Mouse (Mus musculus) limb, embryonic 10.5 days (tissue): ENCODE results near the gene Gm11127. TPM values are rescaled to one million over a fixed set of nuclear protein-coding genes. Genes with fewer than 3 reads are reported as not detected.
"Not testable (repeated sequence)": the region's sequence is repeated elsewhere in the genome, so short reads cannot be mapped to it uniquely, and the experiment has no call there.

Experiments
- DNase-seq: peaks from one replicate; pipeline ENCODE4 v3.0.0-alpha.2; 2017; ENCODE audit warnings: low spot score
- H3K27ac ChIP-seq: fragments of 300-500 bp; sonication (generic); 2 replicates; pipeline ENCODE4 v1.5.1; 2016; ENCODE audit warnings: mild to moderate bottlenecking
- H3K27me3 ChIP-seq: fragments of 300-500 bp; sonication (generic); 2 replicates; pipeline ENCODE4 v1.6.1; 2016; ENCODE audit warnings: low read depth, mild to moderate bottlenecking; ENCODE audit not compliant: poor library complexity, severe bottlenecking
- H3K36me3 ChIP-seq: fragments of 300-500 bp; sonication (generic); 2 replicates; pipeline ENCODE4 v1.6.1; 2016; ENCODE audit warnings: mild to moderate bottlenecking, moderate library complexity
- H3K4me1 ChIP-seq: fragments of 300-500 bp; sonication (generic); 2 replicates; pipeline ENCODE4 v1.6.1; 2016
- H3K4me3 ChIP-seq: fragments of 300-500 bp; sonication (generic); 2 replicates; pipeline ENCODE4 v1.5.1; 2016; ENCODE audit warnings: mild to moderate bottlenecking, moderate library complexity
- H3K9me3 ChIP-seq: fragments of 300-500 bp; sonication (generic); replicated peaks from 2 replicates; pipeline ENCODE4 v1.6.1; 2016; ENCODE audit warnings: mild to moderate bottlenecking
- WGBS: fragments of 180-500 bp; shearing (Covaris S2); methylation state at CpG from one replicate; pipeline ENCODE4 v1.1.7; 2016; 5-methylcytosine and 5-hydroxymethylcytosine counted together
- polyA plus RNA-seq: library from polyadenylated mRNA; unstranded; fragments of >200 nt; fragmentation: Nextera tagmentation; extraction: Ambion mirVana; gene quantifications from 2 replicates; pipeline ENCODE4 v1.2.1, GENCODE M21; 2016

Gene Gm11127
- not detected in 2 replicates for polyA plus RNA-seq

- H3K9me3 ChIP-seq, H3K4me3 ChIP-seq, H3K27me3 ChIP-seq, H3K4me1 ChIP-seq, DNase-seq, H3K27ac ChIP-seq, H3K36me3 ChIP-seq: not testable (repeated sequence)
- WGBS, result 84% methylated on average over 1 of the region's 1 CpGs
These were observed at the start of gene Gm11127 for GRCm38 (mm10) chr17:36058362-36058761. Gene Gm11127, minus strand, starts transcription at chr17:36058371.

- H3K27me3 ChIP-seq, H3K27ac ChIP-seq, H3K4me3 ChIP-seq, H3K36me3 ChIP-seq, DNase-seq, H3K9me3 ChIP-seq, H3K4me1 ChIP-seq: not testable (repeated sequence)
- WGBS, result 97% methylated on average over 12 of the region's 12 CpGs
These were observed 43.9 kb upstream of the Gm11127 start for GRCm38 (mm10) chr17:36102091-36102490.

- not testable (repeated sequence) for H3K36me3 ChIP-seq, H3K9me3 ChIP-seq, DNase-seq, H3K27me3 ChIP-seq, H3K4me1 ChIP-seq, H3K4me3 ChIP-seq, H3K27ac ChIP-seq
- 77% methylated on average over 2 of the region's 2 CpGs for WGBS
These were observed 41.4 kb upstream of the Gm11127 start for GRCm38 (mm10) chr17:36099603-36100002.

GRCm38 (mm10) chr17:36093936-36094335 is 35.8 kb upstream of the Gm11127 start:
- WGBS, result 28% methylated on average over 3 of the region's 3 CpGs
- H3K27me3 ChIP-seq, result no peaks in the 10 kb centered on the region

GRCm38 (mm10) chr17:36092520-36092919 is 34.3 kb upstream of the Gm11127 start:
- H3K27ac ChIP-seq, H3K27me3 ChIP-seq, DNase-seq, H3K4me3 ChIP-seq, H3K4me1 ChIP-seq, H3K36me3 ChIP-seq, H3K9me3 ChIP-seq: not testable (repeated sequence)

More at GRCm38 (mm10) chr17:36093936-36094335, 35.8 kb upstream of the Gm11127 start:
- DNase-seq, result no peak
- Histone ChIP-seq H3K36me3 (no peaks in the 10 kb centered on the region), H3K4me3 (no peak overlapping the region), H3K9me3 (no peaks in the 10 kb centered on the region), H3K4me1 (no peaks in the 10 kb centered on the region), H3K27ac (no peak overlapping the region)

- not testable (repeated sequence) for H3K4me1 ChIP-seq, H3K27me3 ChIP-seq, H3K27ac ChIP-seq, H3K36me3 ChIP-seq, DNase-seq, H3K4me3 ChIP-seq, H3K9me3 ChIP-seq
- WGBS, result no CpG with 5 or more reads among the region's 2 CpGs
These were observed 33.8 kb upstream of the Gm11127 start for GRCm38 (mm10) chr17:36091933-36092332.

GRCm38 (mm10) chr17:36085976-36086375 is 27.8 kb upstream of the Gm11127 start:
- Histone ChIP-seq H3K27me3 (peaks cover 45% of the 10 kb centered on the region), H3K4me1 (peaks cover 13% of the 10 kb centered on the region)
- not testable (repeated sequence) for DNase-seq, H3K9me3 ChIP-seq, H3K4me3 ChIP-seq, H3K27ac ChIP-seq, H3K36me3 ChIP-seq
- 90% methylated on average over 1 of the region's 1 CpGs for WGBS

- Histone ChIP-seq H3K4me3 (peak overlapping the region; percentile 62), H3K4me1 (peaks cover 13% of the 10 kb centered on the region), H3K27me3 (peaks cover 45% of the 10 kb centered on the region), H3K36me3 (no peaks in the 10 kb centered on the region), H3K9me3 (no peaks in the 10 kb centered on the region), H3K27ac (peak overlapping the region; percentile 78)
- WGBS, result under 1% methylated on average over 42 of the region's 42 CpGs
- DNase-seq, result no peak
These were observed 25.8 kb upstream of the Gm11127 start for GRCm38 (mm10) chr17:36083870-36084451.

GRCm38 (mm10) chr17:36083266-36083869 is 25.2 kb upstream of the Gm11127 start:
- DNase-seq, result peak; percentile 76
- H3K4me3 ChIP-seq, result peak overlapping the region; percentile 62
- peak overlapping the region; percentile 78 for H3K27ac ChIP-seq
- H3K4me1 ChIP-seq, result peaks cover 13% of the 10 kb centered on the region
- peaks cover 45% of the 10 kb centered on the region for H3K27me3 ChIP-seq
- H3K9me3 ChIP-seq, result no peaks in the 10 kb centered on the region
- 1% methylated on average over 46 of the region's 46 CpGs for WGBS
- no peaks in the 10 kb centered on the region for H3K36me3 ChIP-seq

- H3K9me3 ChIP-seq, H3K27ac ChIP-seq, H3K36me3 ChIP-seq: not testable (repeated sequence)
- peak overlapping the region; percentile 62 for H3K4me3 ChIP-seq
- H3K4me1 ChIP-seq, result peaks cover 13% of the 10 kb centered on the region
- WGBS, result 28% methylated on average over 6 of the region's 6 CpGs
- peak; percentile 12 for DNase-seq
- peaks cover 45% of the 10 kb centered on the region for H3K27me3 ChIP-seq
These were observed 24.5 kb upstream of the Gm11127 start for GRCm38 (mm10) chr17:36082519-36083232.

- DNase-seq, result peak; percentile 12
- H3K27me3 ChIP-seq, result peaks cover 45% of the 10 kb centered on the region
These were observed 23.7 kb upstream of the Gm11127 start for GRCm38 (mm10) chr17:36081901-36082300.

GRCm38 (mm10) chr17:36060829-36061228 is 2.7 kb upstream of the Gm11127 start:
- Histone ChIP-seq H3K4me3 (no peak overlapping the region), H3K9me3 (no peaks in the 10 kb centered on the region), H3K27ac (no peak overlapping the region), H3K36me3 (no peaks in the 10 kb centered on the region), H3K27me3 (no peaks in the 10 kb centered on the region), H3K4me1 (no peaks in the 10 kb centered on the region)
- 25% methylated on average over 2 of the region's 2 CpGs for WGBS
- peak; percentile 71 for DNase-seq

More at GRCm38 (mm10) chr17:36081901-36082300, 23.7 kb upstream of the Gm11127 start:
- not testable (repeated sequence) for H3K4me3 ChIP-seq, H3K36me3 ChIP-seq, H3K27ac ChIP-seq, H3K9me3 ChIP-seq
- H3K4me1 ChIP-seq, result peaks cover 13% of the 10 kb centered on the region

- 91% methylated on average over 25 of the region's 25 CpGs for WGBS
- H3K4me1 ChIP-seq, H3K4me3 ChIP-seq, H3K36me3 ChIP-seq, H3K27ac ChIP-seq, DNase-seq, H3K9me3 ChIP-seq, H3K27me3 ChIP-seq: not testable (repeated sequence)
These were observed 244 bp downstream of the Gm11127 start for GRCm38 (mm10) chr17:36057927-36058326.
